Comparison of ENCODE assay signal across 34 mouse cellular contexts in genomic region chr11:116585682-116586081, GRCm38 (mm10). TPM values are rescaled to one million over a fixed set of nuclear protein-coding genes. Genes with fewer than 3 reads are reported as not detected.
DNase-seq lines count a peak whose midpoint lies in the region; ATAC-seq and TF ChIP-seq lines count a peak whose summit lies in the region.
"Had no signal": no experiment of that assay in that cellular context is flagged by ENCODE, and none has a peak within 500 bp of the region (broad histone marks: within the 10 kb centered on the region; RNA-seq: fewer than 3 reads in every experiment).

No protein-coding gene starts in this region.

- H3K27me3 ChIP-seq in embryonic facial prominence, embryonic 13.5 days: peaks cover 7% of the 10 kb centered on the region; the same call in 1 of the 2 replicates
- peaks cover 24% of the 10 kb centered on the region for H3K27me3 ChIP-seq in embryonic facial prominence, embryonic 10.5 days (replicated peaks; ENCODE audit: low read depth, poor library complexity, severe bottlenecking)
- H3K27me3 ChIP-seq in E14TG2a.4 (ENCODE audit: insufficient read depth, low read length): no peaks in the 10 kb centered on the region
- no peaks in the 10 kb centered on the region for H3K27me3 ChIP-seq in hindbrain, embryonic 11.5 days (ENCODE audit: control insufficient read depth, insufficient read depth, low read length)
- H3K27me3 ChIP-seq: Patski had no signal

- DNase-seq in embryonic facial prominence, embryonic 10.5 days (ENCODE audit: low spot score): no peak
- no peak for DNase-seq in ES-E14 (ENCODE audit: low read depth, low spot score)
- no peak for DNase-seq in c-Kit-positive CD71-positive TER-119-positive erythroid progenitor cells, embryonic 14.5 days (ENCODE audit: low spot score)
- no peak for DNase-seq in hindbrain, embryonic 11.5 days (ENCODE audit: low spot score)
- DNase-seq: adrenal gland, adult 8-10 months; adrenal gland, postnatal 36 days; cerebellum, adult 11 months; cerebellum, adult 2 months; cerebellum, adult 9-11 months; cerebellum, postnatal 25 days; gastrocnemius, postnatal 10 days; gastrocnemius, postnatal 36 days; heart, adult 2 months; kidney, adult 18-20 months had no signal

- H3K4me1 ChIP-seq in embryonic facial prominence, embryonic 13.5 days: peaks cover 18% of the 10 kb centered on the region
- H3K4me1 ChIP-seq in embryonic facial prominence, embryonic 10.5 days: peaks cover 32% of the 10 kb centered on the region
- H3K4me1 ChIP-seq in E14TG2a.4 (replicated peaks; ENCODE audit: low read depth, low read length) (peaks cover 65% of the 10 kb centered on the region), ES-E14 (ENCODE audit: control insufficient read depth in 2 of 2, insufficient read depth in 2 of 2, low read length in 2 of 2, poor library complexity in 1 of 2) (peaks cover 7 to 24% of the 10 kb centered on the region in 2 experiments)
- 0 out of 2 replicates have a peak, but pooled peaks cover 2% of the 10 kb centered on the region for H3K4me1 ChIP-seq in hindbrain, embryonic 11.5 days (replicated peaks; ENCODE audit: control insufficient read depth, insufficient read depth, low read length)

- in situ Hi-C loops in ES-E14 (cut with MboI; ENCODE audit: low sequenced_read_pairs in 2 of 2, unreplicated experiment in 2 of 2): no loop called here

- H3K4me3 ChIP-seq in embryonic facial prominence, embryonic 13.5 days: no peak overlapping the region
- H3K4me3 ChIP-seq in embryonic facial prominence, embryonic 10.5 days: no peak overlapping the region
- H3K4me3 ChIP-seq in E14TG2a.4 (replicated peaks; ENCODE audit: low read length) (peak overlapping the region; percentile 32; the same call in 1 of the 2 replicates), ES-E14 (ENCODE audit: insufficient read depth in 1 of 2, low read depth in 1 of 2, low read length in 2 of 2, poor library complexity in 1 of 2, severe bottlenecking in 1 of 2) (no peak overlapping the region)
- H3K4me3 ChIP-seq in hindbrain, embryonic 11.5 days (ENCODE audit: low read depth, low read length): no peak overlapping the region
- H3K4me3 ChIP-seq: forebrain, embryonic 10.5 days; forebrain, embryonic 13.5 days; heart, adult 2 months; hindbrain, embryonic 10.5 days had no signal

- no peak overlapping the region for H3K9ac ChIP-seq in embryonic facial prominence, embryonic 13.5 days
- H3K9ac ChIP-seq in ES-E14 (ENCODE audit: insufficient read depth, low read depth, low read length, poor library complexity, severe bottlenecking): peak overlapping the region; percentile 50; the same call in 1 of the 2 replicates
- H3K9ac ChIP-seq in hindbrain, embryonic 11.5 days (ENCODE audit: low read depth, low read length): no peak overlapping the region
- H3K9ac ChIP-seq: forebrain, embryonic 13.5 days; hindbrain, embryonic 14.5 days had no signal

- no peaks in the 10 kb centered on the region for H3K36me3 ChIP-seq in embryonic facial prominence, embryonic 13.5 days
- no peaks in the 10 kb centered on the region for H3K36me3 ChIP-seq in embryonic facial prominence, embryonic 10.5 days (replicated peaks)
- H3K36me3 ChIP-seq in E14TG2a.4 (ENCODE audit: insufficient read depth, low read length) (no peaks in the 10 kb centered on the region), ES-E14 (ENCODE audit: control insufficient read depth, insufficient read depth, low read length, poor library complexity, severe bottlenecking) (no peaks in the 10 kb centered on the region)
- H3K36me3 ChIP-seq in hindbrain, embryonic 11.5 days (ENCODE audit: control insufficient read depth, insufficient read depth, low read length): no peaks in the 10 kb centered on the region
- H3K36me3 ChIP-seq: forebrain, embryonic 10.5 days; G1E; hindbrain, embryonic 10.5 days had no signal

- TF ChIP-seq CTCF in E14TG2a.4 (conservative IDR thresholded peaks at IDR 0.05; ENCODE audit: low read length): no peak

- 76% methylated on average over 6 of the region's 6 CpGs for WGBS in embryonic facial prominence, embryonic 13.5 days
- 76% methylated on average over 6 of the region's 6 CpGs for WGBS in embryonic facial prominence, embryonic 10.5 days
- WGBS in hindbrain, embryonic 11.5 days: 76% methylated on average over 6 of the region's 6 CpGs

- ATAC-seq in embryonic facial prominence, embryonic 13.5 days (ENCODE audit: insufficient number of reproducible peaks, insufficient read depth, low FRiP score, low TSS enrichment, low read depth): no peak
- ATAC-seq in hindbrain, embryonic 11.5 days (ENCODE audit: low FRiP score): no peak
- ATAC-seq: activated CD4-positive, CD25-positive, alpha-beta regulatory T cell, adult 4 months; forebrain, embryonic 13.5 days; forebrain, embryonic 16.5 days; hindbrain, postnatal 0 days; inflammation-experienced regulatory T-cells, adult 6 months; intestine, embryonic 16.5 days; Patski had no signal

- H3K27ac ChIP-seq in embryonic facial prominence, embryonic 13.5 days: peak overlapping the region; percentile 33; the same call in 1 of the 2 replicates
- no peak overlapping the region for H3K27ac ChIP-seq in embryonic facial prominence, embryonic 10.5 days (replicated peaks)
- peak overlapping the region; percentile 90 for H3K27ac ChIP-seq in ES-E14 (ENCODE audit: insufficient read depth, low read depth, low read length, poor library complexity, severe bottlenecking)
- H3K27ac ChIP-seq in hindbrain, embryonic 11.5 days (ENCODE audit: low read depth, low read length): no peak overlapping the region
- H3K27ac ChIP-seq: forebrain, embryonic 10.5 days; forebrain, embryonic 13.5 days; heart, adult 2 months; hindbrain, embryonic 10.5 days; hindbrain, embryonic 14.5 days; hindbrain, postnatal 0 days had no signal

- no peaks in the 10 kb centered on the region for H3K9me3 ChIP-seq in embryonic facial prominence, embryonic 13.5 days
- H3K9me3 ChIP-seq in embryonic facial prominence, embryonic 10.5 days: no peaks in the 10 kb centered on the region
- H3K9me3 ChIP-seq in E14TG2a.4 (ENCODE audit: low read length) (no peaks in the 10 kb centered on the region), ES-E14 (ENCODE audit: control insufficient read depth, insufficient read depth, low read depth, low read length) (no peaks in the 10 kb centered on the region)
- H3K9me3 ChIP-seq in hindbrain, embryonic 11.5 days (ENCODE audit: control insufficient read depth, low read length): no peaks in the 10 kb centered on the region
- H3K9me3 ChIP-seq: forebrain, embryonic 10.5 days; forebrain, embryonic 13.5 days; G1E; hindbrain, embryonic 10.5 days had no signal

- H3K4me2 ChIP-seq in embryonic facial prominence, embryonic 13.5 days: no peak overlapping the region
- H3K4me2 ChIP-seq in hindbrain, embryonic 11.5 days (replicated peaks; ENCODE audit: low read depth, low read length): no peak overlapping the region
- H3K4me2 ChIP-seq: forebrain, embryonic 13.5 days; heart, embryonic 11.5 days; hindbrain, embryonic 14.5 days had no signal

TF ChIP-seq in ES-E14, 5 proteins besides CTCF, POLR2A, EP300 and RAD21:
- TF ChIP-seq ZC3H11A (IDR thresholded peaks at IDR 0.05; ENCODE audit: borderline replicate concordance, low read depth, low read length) (no peak), CHD2 (IDR thresholded peaks at IDR 0.05; ENCODE audit: low read depth, low read length) (no peak), MAFK (IDR thresholded peaks at IDR 0.05; ENCODE audit: insufficient read depth, low read depth, low read length) (no peak), ZNF384 (IDR thresholded peaks at IDR 0.05; ENCODE audit: low read depth, low read length) (no peak), HCFC1 (IDR thresholded peaks at IDR 0.05; ENCODE audit: borderline replicate concordance, insufficient read depth, low read length) (no peak)

RNA-seq across cellular contexts. Expression of gene Aanat, which starts 0.6 kb away (rescaled TPM):
- not detected in 2 replicates for polyA plus RNA-seq in embryonic facial prominence, embryonic 13.5 days (2015; fragmentation: Nextera tagmentation; extraction: Ambion mirVana)
- not detected in 2 replicates for polyA plus RNA-seq in embryonic facial prominence, embryonic 10.5 days (2016; fragmentation: Nextera tagmentation; extraction: Ambion mirVana)
- 0.16 and 0.94 TPM in 2 replicates for total RNA-seq in ES-E14 (2012; rRNA removed)
- polyA plus RNA-seq in hindbrain, embryonic 11.5 days (2014; fragmentation: Nextera tagmentation; extraction: Ambion mirVana): not detected in 2 replicates
- total RNA-seq: adrenal gland, adult 8-10 months; adrenal gland, postnatal 36 days; common myeloid progenitor, adult 5-6 weeks; G1E; gastrocnemius, adult 18-20 months; gastrocnemius, postnatal 10 days; gastrocnemius, postnatal 36 days; granulocyte monocyte progenitor cell, adult 5-6 weeks; heart, adult 2 months; heart, postnatal 25 days had no signal
- polyA plus RNA-seq: activated CD4-positive, CD25-positive, alpha-beta regulatory T cell, adult 4 months; embryonic facial prominence, embryonic 14.5 days; forebrain, embryonic 10.5 days; forebrain, embryonic 16.5 days; G1E; heart, adult 2 months; heart, embryonic 11.5 days; heart, postnatal 0 days; hindbrain, embryonic 10.5 days; inflammation-experienced regulatory T-cells, adult 6 months; intestine, embryonic 16.5 days; Patski had no signal

RNA-seq across cellular contexts. Expression of gene Ube2o, which starts 4.4 kb away (rescaled TPM):
- polyA plus RNA-seq in embryonic facial prominence, embryonic 13.5 days (2015; fragmentation: Nextera tagmentation; extraction: Ambion mirVana): 9.7 and 11.5 TPM in 2 replicates
- 12.0 and 12.4 TPM in 2 replicates for polyA plus RNA-seq in embryonic facial prominence, embryonic 10.5 days (2016; fragmentation: Nextera tagmentation; extraction: Ambion mirVana)
- 45.2 and 50.0 TPM in 2 replicates for total RNA-seq in ES-E14 (2012; rRNA removed)
- 17.5 and 18.8 TPM in 2 replicates for polyA plus RNA-seq in hindbrain, embryonic 11.5 days (2014; fragmentation: Nextera tagmentation; extraction: Ambion mirVana)

RNA-seq across cellular contexts. Expression of gene Rhbdf2, which starts 41.1 kb away (rescaled TPM):
- polyA plus RNA-seq in embryonic facial prominence, embryonic 13.5 days (2015; fragmentation: Nextera tagmentation; extraction: Ambion mirVana): 4.2 and 4.3 TPM in 2 replicates
- polyA plus RNA-seq in embryonic facial prominence, embryonic 10.5 days (2016; fragmentation: Nextera tagmentation; extraction: Ambion mirVana): 5.5 and 6.1 TPM in 2 replicates
- total RNA-seq in ES-E14 (2012; rRNA removed): 29.3 and 53.8 TPM in 2 replicates
- 2.1 and 2.7 TPM in 2 replicates for polyA plus RNA-seq in hindbrain, embryonic 11.5 days (2014; fragmentation: Nextera tagmentation; extraction: Ambion mirVana)

RNA-seq across cellular contexts. Expression of gene Sphk1, which starts 55.0 kb away (rescaled TPM):
- polyA plus RNA-seq in embryonic facial prominence, embryonic 13.5 days (2015; fragmentation: Nextera tagmentation; extraction: Ambion mirVana): 5.0 and 6.1 TPM in 2 replicates
- 5.9 and 6.5 TPM in 2 replicates for polyA plus RNA-seq in embryonic facial prominence, embryonic 10.5 days (2016; fragmentation: Nextera tagmentation; extraction: Ambion mirVana)
- 2.1 and 2.3 TPM in 2 replicates for total RNA-seq in ES-E14 (2012; rRNA removed)
- 8.1 and 10.0 TPM in 2 replicates for polyA plus RNA-seq in hindbrain, embryonic 11.5 days (2014; fragmentation: Nextera tagmentation; extraction: Ambion mirVana)
- total RNA-seq: granulocyte monocyte progenitor cell, adult 5-6 weeks had no signal
- polyA plus RNA-seq: activated CD4-positive, CD25-positive, alpha-beta regulatory T cell, adult 4 months; inflammation-experienced regulatory T-cells, adult 6 months had no signal

Comparison
In these comparisons a context has a peak if more than half of its experiments do, and no peak if none do; other contexts are left out.
1. H3K27ac ChIP-seq: peak in embryonic facial prominence, embryonic 13.5 days (single experiment) and ES-E14 (single experiment); none in embryonic facial prominence, embryonic 10.5 days (single experiment) and hindbrain, embryonic 11.5 days (single experiment).